11 mouse cellular contexts compared by ENCODE assay signal in genomic region chr3:81044653-81045343, GRCm38 (mm10). TPM values are rescaled to one million over a fixed set of nuclear protein-coding genes. Genes with fewer than 3 reads are reported as not detected.
A peak's percentile ranks its signal among the peaks of the same experiment; 100 is the strongest.
DNase-seq lines count a peak whose midpoint lies in the region; ATAC-seq and TF ChIP-seq lines count a peak whose summit lies in the region.
"Had no signal": no experiment of that assay in that cellular context is flagged by ENCODE, and none has a peak within 500 bp of the region (broad histone marks: within the 10 kb centered on the region; RNA-seq: fewer than 3 reads in every experiment).

No protein-coding gene starts in this region.

- ATAC-seq in lung, embryonic 14.5 days (ENCODE audit: insufficient read depth) = peak; percentile 82
- peak; percentile 94 for ATAC-seq in forebrain, embryonic 13.5 days
- peak; percentile 75; the same call in 1 of the 2 replicates for ATAC-seq in hindbrain, embryonic 15.5 days (ENCODE audit: low FRiP score, low read depth)
- 0 out of 2 replicates have a peak, but pooled peaks have one; percentile 23 for ATAC-seq in midbrain, postnatal 0 days (ENCODE audit: low FRiP score)
- no peak for ATAC-seq in stomach, postnatal 0 days (ENCODE audit: low FRiP score, low TSS enrichment)
- no peak for ATAC-seq in monocyte, adult 5-6 weeks (replicated peaks; ENCODE audit: insufficient number of reproducible peaks, low FRiP score, low TSS enrichment, poor library complexity, severe bottlenecking)

- WGBS in lung, embryonic 14.5 days = 40% methylated on average over 2 of the region's 2 CpGs
- 56% methylated on average over 2 of the region's 2 CpGs for WGBS in forebrain, embryonic 13.5 days
- 29% methylated on average over 2 of the region's 2 CpGs for WGBS in hindbrain, embryonic 15.5 days
- WGBS in midbrain, postnatal 0 days = 58% methylated on average over 2 of the region's 2 CpGs
- 64% methylated on average over 2 of the region's 2 CpGs for WGBS in stomach, postnatal 0 days

- no peak overlapping the region for H3K4me3 ChIP-seq in lung, embryonic 14.5 days (ENCODE audit: low read depth, low read length)
- H3K4me3 ChIP-seq in forebrain, embryonic 13.5 days = no peak overlapping the region
- H3K4me3 ChIP-seq in hindbrain, embryonic 15.5 days = no peak overlapping the region
- no peak overlapping the region for H3K4me3 ChIP-seq in midbrain, postnatal 0 days (ENCODE audit: low read depth, low read length)
- H3K4me3 ChIP-seq in stomach, postnatal 0 days (ENCODE audit: low read depth, low read length) = no peak overlapping the region
- H3K4me3 ChIP-seq: liver, embryonic 15.5 days had no signal

- H3K27ac ChIP-seq in lung, embryonic 14.5 days (ENCODE audit: low read depth) = no peak overlapping the region
- H3K27ac ChIP-seq in forebrain, embryonic 13.5 days = peak overlapping the region; percentile 12; the same call in 1 of the 2 replicates
- H3K27ac ChIP-seq in hindbrain, embryonic 15.5 days (replicated peaks) = no peak overlapping the region
- no peak overlapping the region for H3K27ac ChIP-seq in midbrain, postnatal 0 days (ENCODE audit: low read depth, low read length)
- no peak overlapping the region for H3K27ac ChIP-seq in stomach, postnatal 0 days (replicated peaks)
- H3K27ac ChIP-seq: liver, embryonic 15.5 days had no signal

- no peak for TF ChIP-seq EP300 in stomach, postnatal 0 days (optimal IDR thresholded peaks at IDR 0.05)

- H3K27me3 ChIP-seq in lung, embryonic 14.5 days (ENCODE audit: insufficient read depth, low read length) = no peaks in the 10 kb centered on the region
- no peaks in the 10 kb centered on the region for H3K27me3 ChIP-seq in forebrain, embryonic 13.5 days
- H3K27me3 ChIP-seq in hindbrain, embryonic 15.5 days = no peaks in the 10 kb centered on the region
- H3K27me3 ChIP-seq in midbrain, postnatal 0 days (ENCODE audit: insufficient read depth, low read length) = no peaks in the 10 kb centered on the region
- no peaks in the 10 kb centered on the region for H3K27me3 ChIP-seq in stomach, postnatal 0 days (ENCODE audit: control insufficient read depth, insufficient read depth, low read length)
- H3K27me3 ChIP-seq: liver, embryonic 15.5 days had no signal

- no peak overlapping the region for H3K9ac ChIP-seq in lung, embryonic 14.5 days
- H3K9ac ChIP-seq in forebrain, embryonic 13.5 days = no peak overlapping the region
- no peak overlapping the region for H3K9ac ChIP-seq in hindbrain, embryonic 15.5 days
- H3K9ac ChIP-seq in midbrain, postnatal 0 days (replicated peaks; ENCODE audit: low read length, poor library complexity, severe bottlenecking) = no peak overlapping the region
- no peak overlapping the region for H3K9ac ChIP-seq in stomach, postnatal 0 days (ENCODE audit: low read length)
- H3K9ac ChIP-seq: liver, embryonic 15.5 days had no signal

- no peak for TF ChIP-seq CTCF in lung, embryonic 14.5 days (IDR thresholded peaks at IDR 0.05; ENCODE audit: low read depth)
- no peak for TF ChIP-seq CTCF in midbrain, postnatal 0 days (IDR thresholded peaks at IDR 0.05)
- TF ChIP-seq CTCF in stomach, postnatal 0 days (IDR thresholded peaks at IDR 0.05; ENCODE audit: low read depth) = no peak

- H3K9me3 ChIP-seq in lung, embryonic 14.5 days (ENCODE audit: low read depth, low read length) = no peaks in the 10 kb centered on the region
- H3K9me3 ChIP-seq in forebrain, embryonic 13.5 days (replicated peaks) = no peaks in the 10 kb centered on the region
- no peaks in the 10 kb centered on the region for H3K9me3 ChIP-seq in hindbrain, embryonic 15.5 days
- H3K9me3 ChIP-seq in midbrain, postnatal 0 days (ENCODE audit: low read length) = no peaks in the 10 kb centered on the region
- no peaks in the 10 kb centered on the region for H3K9me3 ChIP-seq in stomach, postnatal 0 days (ENCODE audit: control insufficient read depth, low read length)
- H3K9me3 ChIP-seq: liver, embryonic 15.5 days had no signal

- H3K4me1 ChIP-seq in lung, embryonic 14.5 days (ENCODE audit: insufficient read depth) = peaks cover 5% of the 10 kb centered on the region
- H3K4me1 ChIP-seq in forebrain, embryonic 13.5 days = peaks cover 32% of the 10 kb centered on the region
- peaks cover 6% of the 10 kb centered on the region for H3K4me1 ChIP-seq in hindbrain, embryonic 15.5 days (replicated peaks)
- H3K4me1 ChIP-seq in midbrain, postnatal 0 days (ENCODE audit: insufficient read depth, low read length) = no peaks in the 10 kb centered on the region
- H3K4me1 ChIP-seq in stomach, postnatal 0 days (replicated peaks; ENCODE audit: control insufficient read depth, insufficient read depth) = no peaks in the 10 kb centered on the region; the same call in 1 of the 2 replicates
- H3K4me1 ChIP-seq: liver, embryonic 15.5 days had no signal

- no peaks in the 10 kb centered on the region for H3K36me3 ChIP-seq in lung, embryonic 14.5 days (ENCODE audit: insufficient read depth)
- H3K36me3 ChIP-seq in forebrain, embryonic 13.5 days (ENCODE audit: poor library complexity, severe bottlenecking) = no peaks in the 10 kb centered on the region
- H3K36me3 ChIP-seq in hindbrain, embryonic 15.5 days = no peaks in the 10 kb centered on the region
- H3K36me3 ChIP-seq in midbrain, postnatal 0 days (ENCODE audit: insufficient read depth, low read length) = no peaks in the 10 kb centered on the region
- no peaks in the 10 kb centered on the region for H3K36me3 ChIP-seq in stomach, postnatal 0 days (ENCODE audit: control insufficient read depth, insufficient read depth, low read length)
- H3K36me3 ChIP-seq: liver, embryonic 15.5 days had no signal

- H3K4me2 ChIP-seq in lung, embryonic 14.5 days = no peak overlapping the region
- no peak overlapping the region for H3K4me2 ChIP-seq in forebrain, embryonic 13.5 days
- H3K4me2 ChIP-seq in hindbrain, embryonic 15.5 days = no peak overlapping the region
- H3K4me2 ChIP-seq in midbrain, postnatal 0 days (ENCODE audit: low read depth, low read length, poor library complexity, severe bottlenecking) = no peak overlapping the region
- no peak overlapping the region for H3K4me2 ChIP-seq in stomach, postnatal 0 days (replicated peaks; ENCODE audit: low read depth)
- H3K4me2 ChIP-seq: heart, embryonic 11.5 days; liver, embryonic 15.5 days had no signal

- peak; percentile 46 for DNase-seq in lung, embryonic 14.5 days
- no peak for DNase-seq in lung, adult 18-20 months
- DNase-seq in midbrain, postnatal 0 days (ENCODE audit: low spot score) = no peak
- DNase-seq in stomach, postnatal 0 days (ENCODE audit: low spot score) = no peak
- DNase-seq: right cerebral cortex, adult 18-20 months; thymus, postnatal 14 days had no signal

RNA-seq across cellular contexts. Expression of gene Pdgfc, which starts 8.6 kb away (rescaled TPM):
- polyA plus RNA-seq in lung, embryonic 14.5 days (2014; fragmentation: Nextera tagmentation; extraction: Ambion mirVana) = 18.7 and 18.8 TPM in 2 replicates
- 7.5 and 7.6 TPM in 2 replicates for polyA plus RNA-seq in forebrain, embryonic 13.5 days (2015; fragmentation: Nextera tagmentation; extraction: Ambion mirVana)
- polyA plus RNA-seq in hindbrain, embryonic 15.5 days (2015; fragmentation: Nextera tagmentation; extraction: Ambion mirVana) = 5.8 and 6.6 TPM in 2 replicates
- total RNA-seq in midbrain, postnatal 0 days (2014; rRNA removed) = 3.0 and 3.5 TPM in 2 replicates
- 2.9 and 3.7 TPM in 2 replicates for polyA plus RNA-seq in midbrain, postnatal 0 days (2015; fragmentation: Nextera tagmentation; extraction: Ambion mirVana)
- polyA plus RNA-seq in stomach, postnatal 0 days (2015; fragmentation: Nextera tagmentation; extraction: Ambion mirVana) = 7.4 and 7.9 TPM in 2 replicates
- total RNA-seq in monocyte, adult 5-6 weeks (2017) = 0.86 TPM in 1 of 3 replicates, not detected in the others

Comparison
In these comparisons a context has a peak if more than half of its experiments do, and no peak if none do; other contexts are left out.
1. ATAC-seq: peak in lung, embryonic 14.5 days (single experiment), forebrain, embryonic 13.5 days (single experiment), hindbrain, embryonic 15.5 days (single experiment) and midbrain, postnatal 0 days (single experiment); none in stomach, postnatal 0 days (single experiment) and monocyte, adult 5-6 weeks (single experiment).